Mouse (Mus musculus): Measurements from ENCODE around the gene Slc2a13.
A peak's percentile ranks its signal among the peaks of the same experiment; 100 is the strongest.

The Slc2a13 gene

GRCm38 (mm10) chr15:91260578-91260977, 312.5 kb downstream of the Slc2a13 start:
- DNase-seq: no peak

GRCm38 (mm10) chr15:91257140-91257539, 315.9 kb downstream of the Slc2a13 start:
- peak; percentile 54 to 55 for DNase-seq

- no peak for DNase-seq
Measured at GRCm38 (mm10) chr15:91255308-91255707, 317.8 kb downstream of the Slc2a13 start.

- DNase-seq: no peak
Measured at GRCm38 (mm10) chr15:91252956-91253355, 320.1 kb downstream of the Slc2a13 start.

- DNase-seq: no peak
Measured at GRCm38 (mm10) chr15:91251544-91252408, 321.3 kb downstream of the Slc2a13 start.

- no peak for DNase-seq
Measured at GRCm38 (mm10) chr15:91250815-91251214, 322.2 kb downstream of the Slc2a13 start.

GRCm38 (mm10) chr15:91240683-91241335, 332.3 kb downstream of the Slc2a13 start:
- no peak for DNase-seq

- DNase-seq: no peak
Measured at GRCm38 (mm10) chr15:91237294-91237693, 335.8 kb downstream of the Slc2a13 start.

Data from kidney, adult 8-10 months (tissue).